ENCODE assay signal across 19 mouse cellular contexts in genomic region chr3:108327275-108327674, GRCm38 (mm10). TPM values are rescaled to one million over a fixed set of nuclear protein-coding genes. Genes with fewer than 3 reads are reported as not detected.
A peak's percentile ranks its signal among the peaks of the same experiment; 100 is the strongest.
DNase-seq lines count a peak whose midpoint lies in the region; ATAC-seq and TF ChIP-seq lines count a peak whose summit lies in the region.
"Had no signal": no experiment of that assay in that cellular context is flagged by ENCODE, and none has a peak within 500 bp of the region (broad histone marks: within the 10 kb centered on the region; RNA-seq: fewer than 3 reads in every experiment).

No protein-coding gene starts in this region.

- H3K27me3 ChIP-seq in forebrain, embryonic 13.5 days = no peaks in the 10 kb centered on the region
- no peaks in the 10 kb centered on the region for H3K27me3 ChIP-seq in forebrain, embryonic 10.5 days (ENCODE audit: poor library complexity, severe bottlenecking)
- H3K27me3 ChIP-seq in lung, embryonic 16.5 days (ENCODE audit: control insufficient read depth, insufficient read depth, low read depth, low read length) = no peaks in the 10 kb centered on the region
- no peaks in the 10 kb centered on the region for H3K27me3 ChIP-seq in embryonic facial prominence, embryonic 10.5 days (replicated peaks; ENCODE audit: low read depth, poor library complexity, severe bottlenecking)
- H3K27me3 ChIP-seq in limb, embryonic 10.5 days (ENCODE audit: low read depth, poor library complexity, severe bottlenecking) = no peaks in the 10 kb centered on the region
- H3K27me3 ChIP-seq: heart, embryonic 12.5 days; hindbrain, embryonic 13.5 days had no signal

- TF ChIP-seq CTCF in layer of hippocampus, adult 2 months (conservative IDR thresholded peaks at IDR 0.05) = no peak

- H3K9me3 ChIP-seq in forebrain, embryonic 13.5 days (replicated peaks) = no peaks in the 10 kb centered on the region
- no peaks in the 10 kb centered on the region for H3K9me3 ChIP-seq in forebrain, embryonic 10.5 days
- no peaks in the 10 kb centered on the region for H3K9me3 ChIP-seq in lung, embryonic 16.5 days (ENCODE audit: control insufficient read depth, low read length)
- no peaks in the 10 kb centered on the region for H3K9me3 ChIP-seq in embryonic facial prominence, embryonic 10.5 days
- H3K9me3 ChIP-seq in limb, embryonic 10.5 days (replicated peaks) = no peaks in the 10 kb centered on the region
- H3K9me3 ChIP-seq: heart, embryonic 12.5 days; hindbrain, embryonic 13.5 days had no signal

- H3K36me3 ChIP-seq in forebrain, embryonic 13.5 days (ENCODE audit: poor library complexity, severe bottlenecking) = peaks cover 73% of the 10 kb centered on the region
- H3K36me3 ChIP-seq in forebrain, embryonic 10.5 days (replicated peaks) = peaks cover 74% of the 10 kb centered on the region
- peaks cover 2% of the 10 kb centered on the region; the same call in 1 of the 2 replicates for H3K36me3 ChIP-seq in lung, embryonic 16.5 days (ENCODE audit: control insufficient read depth, insufficient read depth, low read length)
- H3K36me3 ChIP-seq in embryonic facial prominence, embryonic 10.5 days (replicated peaks) = peaks cover 70% of the 10 kb centered on the region
- peaks cover 46% of the 10 kb centered on the region for H3K36me3 ChIP-seq in limb, embryonic 10.5 days

- ATAC-seq in forebrain, embryonic 13.5 days = peak; percentile 50
- ATAC-seq in lung, embryonic 16.5 days (ENCODE audit: low read depth) = peak; percentile 77

- no peak for DNase-seq in forebrain, embryonic 10.5 days (ENCODE audit: extremely low spot score, low spot score)
- peak; percentile 38 to 81 for DNase-seq in layer of hippocampus, adult 2 months (ENCODE audit: low spot score in 2 of 2)
- no peak for DNase-seq in layer of hippocampus, postnatal 10 days (ENCODE audit: low spot score in 2 of 2)
- peak; percentile 79 for DNase-seq in brain, adult 2 months (ENCODE audit: low read depth, low spot score)
- DNase-seq in embryonic facial prominence, embryonic 10.5 days (ENCODE audit: low spot score) = no peak
- DNase-seq in limb, embryonic 10.5 days (ENCODE audit: low spot score) = no peak
- DNase-seq: cerebellum, adult 18-20 months; thymus, postnatal 14 days had no signal

- H3K4me1 ChIP-seq in forebrain, embryonic 13.5 days = peaks cover 15% of the 10 kb centered on the region
- H3K4me1 ChIP-seq in forebrain, embryonic 10.5 days = no peaks in the 10 kb centered on the region
- peaks cover 28% of the 10 kb centered on the region for H3K4me1 ChIP-seq in lung, embryonic 16.5 days (replicated peaks; ENCODE audit: control insufficient read depth, insufficient read depth, low read length)
- no peaks in the 10 kb centered on the region for H3K4me1 ChIP-seq in embryonic facial prominence, embryonic 10.5 days
- H3K4me1 ChIP-seq in limb, embryonic 10.5 days = peaks cover 4% of the 10 kb centered on the region

- H3K4me2 ChIP-seq in forebrain, embryonic 13.5 days = no peak overlapping the region
- H3K4me2 ChIP-seq in lung, embryonic 16.5 days (ENCODE audit: low read depth, low read length) = peak overlapping the region; percentile 40; the same call in 1 of the 2 replicates
- H3K4me2 ChIP-seq: heart, embryonic 12.5 days; hindbrain, embryonic 13.5 days had no signal

- peak overlapping the region; percentile 86 for H3K27ac ChIP-seq in forebrain, embryonic 13.5 days
- no peak overlapping the region for H3K27ac ChIP-seq in forebrain, embryonic 10.5 days
- H3K27ac ChIP-seq in layer of hippocampus, adult 2 months = peak overlapping the region; percentile 79
- peak overlapping the region; percentile 99 for H3K27ac ChIP-seq in lung, embryonic 16.5 days (ENCODE audit: low read length)
- H3K27ac ChIP-seq in embryonic facial prominence, embryonic 10.5 days (replicated peaks) = no peak overlapping the region
- no peak overlapping the region for H3K27ac ChIP-seq in limb, embryonic 10.5 days
- H3K27ac ChIP-seq: liver, embryonic 14.5 days had no signal

- 89% methylated on average over 8 of the region's 8 CpGs for WGBS in forebrain, embryonic 13.5 days
- WGBS in forebrain, embryonic 10.5 days = 94% methylated on average over 8 of the region's 8 CpGs
- 53% methylated on average over 8 of the region's 8 CpGs for WGBS in lung, embryonic 16.5 days
- 93% methylated on average over 8 of the region's 8 CpGs for WGBS in embryonic facial prominence, embryonic 10.5 days
- 94% methylated on average over 8 of the region's 8 CpGs for WGBS in limb, embryonic 10.5 days

- H3K4me3 ChIP-seq in forebrain, embryonic 13.5 days = no peak overlapping the region
- no peak overlapping the region for H3K4me3 ChIP-seq in forebrain, embryonic 10.5 days
- H3K4me3 ChIP-seq in layer of hippocampus, adult 2 months = no peak overlapping the region
- H3K4me3 ChIP-seq in lung, embryonic 16.5 days (ENCODE audit: low read length) = no peak overlapping the region
- H3K4me3 ChIP-seq in embryonic facial prominence, embryonic 10.5 days = no peak overlapping the region
- H3K4me3 ChIP-seq in limb, embryonic 10.5 days = no peak overlapping the region
- H3K4me3 ChIP-seq: heart, embryonic 12.5 days; hindbrain, embryonic 13.5 days had no signal

- no peak overlapping the region for H3K9ac ChIP-seq in forebrain, embryonic 13.5 days
- H3K9ac ChIP-seq in lung, embryonic 16.5 days (ENCODE audit: low read length) = no peak overlapping the region
- H3K9ac ChIP-seq: heart, embryonic 12.5 days; hindbrain, embryonic 13.5 days; liver, embryonic 14.5 days had no signal

RNA-seq across cellular contexts. Expression of gene Mybphl, which starts 37.4 kb away (rescaled TPM):
- polyA plus RNA-seq in forebrain, embryonic 13.5 days (2015; fragmentation: Nextera tagmentation; extraction: Ambion mirVana) = not detected in 2 replicates
- not detected in 2 replicates for polyA plus RNA-seq in forebrain, embryonic 10.5 days (2016; fragmentation: Nextera tagmentation; extraction: Ambion mirVana)
- total RNA-seq in layer of hippocampus, adult 2 months (2021) = 1 to 10 TPM in 1 of 2 experiments, under 1 TPM in 1; 0.83 to 1.5 TPM
- under 1 TPM in 1 of 2 experiments, not detected in 1; 0.36 TPM for total RNA-seq in layer of hippocampus, postnatal 10 days (2021)
- 6.1 and 9.9 TPM in 2 replicates for polyA plus RNA-seq in lung, embryonic 16.5 days (2015; fragmentation: Nextera tagmentation; extraction: Ambion mirVana)
- polyA plus RNA-seq in embryonic facial prominence, embryonic 10.5 days (2016; fragmentation: Nextera tagmentation; extraction: Ambion mirVana) = 0.22 TPM in 1 of 2 replicates, not detected in the other
- 0.15 TPM in 1 of 2 replicates, not detected in the other for polyA plus RNA-seq in limb, embryonic 10.5 days (2016; fragmentation: Nextera tagmentation; extraction: Ambion mirVana)
- total RNA-seq: adrenal gland, postnatal 4 days; gastrocnemius, adult 2 months; megakaryocyte-erythroid progenitor cell, adult 5-6 weeks; monocyte, adult 5-6 weeks had no signal
- polyA plus RNA-seq: intestine, embryonic 16.5 days; limb, embryonic 11.5 days had no signal

RNA-seq across cellular contexts. Expression of gene Sort1, which starts 43.4 kb away (rescaled TPM):
- 13.5 and 13.9 TPM in 2 replicates for polyA plus RNA-seq in forebrain, embryonic 13.5 days (2015; fragmentation: Nextera tagmentation; extraction: Ambion mirVana)
- 9.7 and 10.5 TPM in 2 replicates for polyA plus RNA-seq in forebrain, embryonic 10.5 days (2016; fragmentation: Nextera tagmentation; extraction: Ambion mirVana)
- 100 to 1,000 TPM; 360 to 361 TPM for total RNA-seq in layer of hippocampus, adult 2 months (2021)
- total RNA-seq in layer of hippocampus, postnatal 10 days (2021) = 100 to 1,000 TPM; 181 to 182 TPM
- polyA plus RNA-seq in lung, embryonic 16.5 days (2015; fragmentation: Nextera tagmentation; extraction: Ambion mirVana) = 13.7 and 14.3 TPM in 2 replicates
- 12.9 and 15.5 TPM in 2 replicates for polyA plus RNA-seq in embryonic facial prominence, embryonic 10.5 days (2016; fragmentation: Nextera tagmentation; extraction: Ambion mirVana)
- polyA plus RNA-seq in limb, embryonic 10.5 days (2016; fragmentation: Nextera tagmentation; extraction: Ambion mirVana) = 9.4 and 12.1 TPM in 2 replicates

RNA-seq across cellular contexts. Expression of gene Psrc1, which starts 56.4 kb away (rescaled TPM):
- 68.6 and 68.9 TPM in 2 replicates for polyA plus RNA-seq in forebrain, embryonic 13.5 days (2015; fragmentation: Nextera tagmentation; extraction: Ambion mirVana)
- polyA plus RNA-seq in forebrain, embryonic 10.5 days (2016; fragmentation: Nextera tagmentation; extraction: Ambion mirVana) = 115 and 117 TPM in 2 replicates
- 10 to 100 TPM; 17.5 to 22.2 TPM for total RNA-seq in layer of hippocampus, adult 2 months (2021)
- total RNA-seq in layer of hippocampus, postnatal 10 days (2021) = 10 to 100 TPM; 12.5 to 12.8 TPM
- polyA plus RNA-seq in lung, embryonic 16.5 days (2015; fragmentation: Nextera tagmentation; extraction: Ambion mirVana) = 73.9 and 75.6 TPM in 2 replicates
- polyA plus RNA-seq in embryonic facial prominence, embryonic 10.5 days (2016; fragmentation: Nextera tagmentation; extraction: Ambion mirVana) = 97.9 and 100.0 TPM in 2 replicates
- polyA plus RNA-seq in limb, embryonic 10.5 days (2016; fragmentation: Nextera tagmentation; extraction: Ambion mirVana) = 96.6 and 100 TPM in 2 replicates
- total RNA-seq: gastrocnemius, adult 2 months had no signal

Comparison
In these comparisons a context has a peak if more than half of its experiments do, and no peak if none do; other contexts are left out.
1. H3K27ac ChIP-seq: peak in forebrain, embryonic 13.5 days (single experiment), layer of hippocampus, adult 2 months (single experiment) and lung, embryonic 16.5 days (single experiment); none in forebrain, embryonic 10.5 days (single experiment), embryonic facial prominence, embryonic 10.5 days (single experiment) and limb, embryonic 10.5 days (single experiment).
2. DNase-seq: peak in layer of hippocampus, adult 2 months (2 of 2) and brain, adult 2 months (single experiment); none in forebrain, embryonic 10.5 days (single experiment), layer of hippocampus, postnatal 10 days (0 of 2), embryonic facial prominence, embryonic 10.5 days (single experiment) and limb, embryonic 10.5 days (single experiment).